Comparison of ENCODE assay signal across 25 mouse cellular contexts in the genomic region with DNA sequence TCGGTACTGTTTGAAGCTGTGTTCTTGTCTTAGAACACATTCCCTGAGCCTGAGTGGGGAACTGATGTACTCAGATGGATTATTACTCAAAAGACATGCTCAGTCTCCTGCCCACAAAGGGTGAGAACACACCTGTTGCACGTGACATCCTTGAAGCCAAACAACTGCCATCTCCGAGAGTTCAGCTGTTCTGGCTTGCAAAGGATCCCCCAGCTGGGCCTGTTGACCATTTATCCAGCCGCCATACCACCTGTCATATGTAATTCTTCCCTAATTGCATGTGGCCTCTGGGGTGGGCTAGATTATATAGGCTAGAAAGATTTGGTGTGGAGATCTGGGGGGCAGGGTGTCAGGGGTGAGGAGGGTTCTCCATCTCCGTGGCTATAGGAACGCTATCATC.
"Had no signal": no experiment of that assay in that cellular context is flagged by ENCODE, and none has a peak within 500 bp of the region (broad histone marks: within the 10 kb centered on the region; RNA-seq: fewer than 3 reads in every experiment).

No protein-coding gene starts in this region.

- ATAC-seq: hindbrain, postnatal 0 days; intestine, embryonic 16.5 days; liver, embryonic 12.5 days had no signal

- H3K4me2 ChIP-seq: heart, embryonic 12.5 days; hindbrain, embryonic 13.5 days; hindbrain, embryonic 15.5 days; kidney, embryonic 15.5 days; limb, embryonic 12.5 days; limb, embryonic 15.5 days; liver, embryonic 12.5 days had no signal

- H3K36me3 ChIP-seq: heart, embryonic 10.5 days; heart, embryonic 12.5 days; hindbrain, embryonic 13.5 days; hindbrain, embryonic 15.5 days; kidney, embryonic 15.5 days; limb, embryonic 12.5 days; limb, embryonic 15.5 days; liver, embryonic 12.5 days had no signal

- H3K9ac ChIP-seq: heart, embryonic 12.5 days; hindbrain, embryonic 13.5 days; hindbrain, embryonic 15.5 days; kidney, embryonic 15.5 days; limb, embryonic 12.5 days; limb, embryonic 15.5 days; liver, embryonic 12.5 days; liver, embryonic 14.5 days had no signal

- H3K4me3 ChIP-seq: gastrocnemius, adult 2 months; heart, embryonic 10.5 days; heart, embryonic 12.5 days; hindbrain, embryonic 13.5 days; hindbrain, embryonic 15.5 days; kidney, embryonic 15.5 days; limb, embryonic 12.5 days; limb, embryonic 15.5 days; liver, embryonic 12.5 days had no signal

- H3K27ac ChIP-seq: gastrocnemius, adult 2 months; heart, embryonic 10.5 days; hindbrain, embryonic 13.5 days; hindbrain, embryonic 15.5 days; hindbrain, postnatal 0 days; kidney, embryonic 15.5 days; kidney, postnatal 0 days; limb, embryonic 12.5 days; limb, embryonic 15.5 days; liver, embryonic 12.5 days; liver, embryonic 14.5 days had no signal

- H3K27me3 ChIP-seq: heart, embryonic 12.5 days; hindbrain, embryonic 13.5 days; hindbrain, embryonic 15.5 days; kidney, embryonic 15.5 days; limb, embryonic 12.5 days; limb, embryonic 15.5 days; liver, embryonic 12.5 days had no signal

- DNase-seq: gastrocnemius, adult 2 months; gastrocnemius, postnatal 10 days; gastrocnemius, postnatal 25 days; heart, adult 18-20 months; heart, postnatal 10 days; kidney, adult 11 months; kidney, adult 2 months; kidney, adult 9 months; kidney, postnatal 14 days; kidney, postnatal 36 days; layer of hippocampus, adult 9-11 months; layer of hippocampus, postnatal 36 days; left cerebral cortex, postnatal 4 days had no signal

- H3K9me3 ChIP-seq: heart, embryonic 10.5 days; heart, embryonic 12.5 days; hindbrain, embryonic 13.5 days; hindbrain, embryonic 15.5 days; kidney, embryonic 15.5 days; limb, embryonic 15.5 days; liver, embryonic 12.5 days had no signal
